Mouse (Mus musculus) macrophage (primary cell): Measurements from ENCODE around the gene Nppc. TPM values are rescaled to one million over a fixed set of nuclear protein-coding genes. Genes with fewer than 3 reads are reported as not detected.

Source experiments
- H3K27ac ChIP-seq: fragments of 350-480 bp; formaldehyde crosslinking; 2 replicates; pipeline ENCODE4 v1.9.0; 2021
- H3K36me3 ChIP-seq: fragments of 350-480 bp; formaldehyde crosslinking; 2 replicates; pipeline ENCODE4 v1.9.0; 2021; ENCODE audit errors: inconsistent target
- H3K4me3 ChIP-seq: fragments of 350-480 bp; formaldehyde crosslinking; 2 replicates; pipeline ENCODE4 v1.9.0; 2021; ENCODE audit errors: inconsistent target
- H3K79me2 ChIP-seq: fragments of 350-480 bp; formaldehyde crosslinking; 2 replicates; pipeline ENCODE4 v1.9.0; 2021; ENCODE audit errors: inconsistent target
- WGBS: methylation state at CpG from one replicate; pipeline ENCODE4 v1.1.7; 2026; ENCODE audit warnings: inconsistent platforms; ENCODE audit not compliant: missing documents; 5-methylcytosine and 5-hydroxymethylcytosine counted together
- polyA plus RNA-seq: library from polyadenylated mRNA; stranded (reverse); fragments of 250-400 nt; gene quantifications from 3 replicates; pipeline ENCODE4 v1.2.4, GENCODE M21; 2018; ENCODE audit warnings: inconsistent platforms

Gene Nppc
- polyA plus RNA-seq, 1 experiment from 2014 or later = not detected

DNA sequence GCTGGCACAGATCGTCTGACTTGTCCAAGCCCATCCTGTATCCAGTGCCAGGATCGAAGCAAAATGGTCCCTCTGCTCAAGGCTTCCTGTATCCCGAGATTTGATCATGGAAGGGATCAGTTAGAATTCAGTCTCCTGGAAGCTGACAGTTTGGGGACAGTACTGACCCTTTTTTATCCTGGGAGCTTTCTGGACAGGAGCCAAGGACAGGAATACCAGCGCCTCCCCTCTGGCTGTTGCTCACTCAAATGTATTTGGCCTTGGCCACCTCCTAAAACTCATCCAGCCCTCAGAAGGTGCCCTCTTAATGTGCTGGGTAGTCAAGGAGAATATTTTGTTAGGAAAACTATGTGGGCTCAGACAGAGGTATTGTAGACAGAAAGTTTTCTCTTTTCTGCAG is 16.9 kb upstream of the Nppc start:
- H3K4me3 ChIP-seq = no peak overlapping the region
- no peaks in the 10 kb centered on the region for H3K79me2 ChIP-seq
- H3K36me3 ChIP-seq = no peaks in the 10 kb centered on the region
- WGBS = 90% methylated on average over 4 of the region's 4 CpGs
- no peak overlapping the region for H3K27ac ChIP-seq

DNA sequence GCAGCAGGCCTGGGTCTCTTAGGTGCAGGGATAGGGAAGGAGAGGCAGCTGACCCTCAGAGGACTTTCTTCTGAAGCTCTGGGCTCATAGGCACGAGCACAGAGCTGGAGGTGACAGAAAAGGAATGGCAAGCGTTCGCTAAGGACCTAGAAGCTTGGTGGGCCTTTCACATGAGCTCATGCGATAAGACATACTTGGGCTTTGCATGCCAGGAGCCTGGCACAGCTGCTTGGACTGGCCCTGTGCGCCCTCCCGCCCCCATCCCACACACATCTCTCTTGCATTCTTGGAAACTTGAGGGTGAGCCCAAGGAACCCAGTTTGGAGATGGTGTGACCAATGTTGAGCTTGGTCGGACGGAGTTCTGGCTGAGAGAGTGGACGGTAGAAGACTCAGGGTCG is 8.3 kb upstream of the Nppc start:
- H3K36me3 ChIP-seq = no peaks in the 10 kb centered on the region
- H3K79me2 ChIP-seq = no peaks in the 10 kb centered on the region
- H3K27ac ChIP-seq = no peak overlapping the region
- 91% methylated on average over 10 of the region's 10 CpGs for WGBS
- no peak overlapping the region for H3K4me3 ChIP-seq

DNA sequence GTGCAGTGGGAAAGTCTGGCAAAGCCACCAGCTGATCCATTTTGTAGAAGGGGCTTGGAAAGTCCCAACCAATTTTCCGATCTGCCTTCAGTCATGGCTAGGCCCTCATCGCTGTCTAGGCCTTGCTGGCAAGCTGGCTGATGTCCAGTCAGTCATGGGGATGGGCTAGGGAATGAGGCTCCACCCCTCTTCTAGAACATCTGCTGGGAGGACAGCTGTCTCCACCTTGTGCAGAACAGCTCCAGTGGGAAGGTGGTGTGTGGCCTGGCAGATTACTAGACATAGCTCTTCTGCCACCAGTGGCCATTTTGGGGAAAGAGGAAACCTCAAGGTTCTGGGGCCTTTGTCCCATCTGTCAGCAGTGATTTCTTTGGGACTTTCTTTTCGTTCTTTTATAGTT is 7.3 kb upstream of the Nppc start:
- WGBS = 88% methylated on average over 3 of the region's 3 CpGs
- Histone ChIP-seq H3K79me2 (no peaks in the 10 kb centered on the region), H3K27ac (no peak overlapping the region), H3K36me3 (no peaks in the 10 kb centered on the region), H3K4me3 (no peak overlapping the region)

DNA sequence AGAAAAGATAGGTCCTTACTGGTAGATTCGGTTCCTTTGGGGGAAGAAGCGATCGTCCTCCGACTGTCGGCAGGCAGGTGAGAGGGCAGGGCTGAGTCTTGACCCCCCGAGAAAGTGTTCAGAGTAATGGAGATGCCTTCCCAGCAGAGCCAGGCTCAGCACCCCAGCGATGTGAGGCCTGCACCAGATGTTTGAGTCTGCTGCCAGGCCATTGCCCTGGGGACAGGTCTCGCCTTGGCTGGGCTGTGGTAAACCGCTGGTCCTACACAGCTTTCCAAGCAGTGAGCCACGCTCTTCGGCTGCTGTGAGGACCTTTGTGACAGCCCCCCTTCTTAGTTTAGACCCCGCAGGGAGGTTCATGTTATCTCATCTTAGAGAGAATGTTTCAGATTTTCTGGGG is 4.8 kb upstream of the Nppc start:
- Histone ChIP-seq H3K4me3 (no peak overlapping the region), H3K36me3 (no peaks in the 10 kb centered on the region), H3K27ac (no peak overlapping the region), H3K79me2 (no peaks in the 10 kb centered on the region)
- WGBS = 85% methylated on average over 12 of the region's 12 CpGs

DNA sequence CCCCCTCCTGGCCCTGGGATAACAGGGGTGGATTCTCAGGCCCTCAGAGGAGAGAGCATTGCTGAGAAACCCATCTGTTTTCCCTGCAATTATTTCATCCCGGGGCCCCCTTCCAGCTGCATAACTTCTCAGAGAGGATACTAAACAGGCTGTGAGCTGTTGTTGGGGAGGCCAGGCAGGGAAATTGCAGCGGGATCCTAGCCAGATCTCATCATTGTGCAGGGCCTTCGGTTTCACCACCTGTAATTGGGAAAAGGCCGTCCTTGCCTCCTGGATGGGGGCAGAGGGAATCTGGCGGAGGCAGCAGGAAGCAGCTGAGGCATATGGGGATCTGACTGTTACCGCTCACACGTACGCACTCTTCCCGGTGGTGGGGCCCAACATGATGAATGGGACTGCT is 4.0 kb upstream of the Nppc start:
- Histone ChIP-seq H3K27ac (no peak overlapping the region), H3K79me2 (no peaks in the 10 kb centered on the region), H3K4me3 (no peak overlapping the region), H3K36me3 (no peaks in the 10 kb centered on the region)
- 82% methylated on average over 9 of the region's 9 CpGs for WGBS

DNA sequence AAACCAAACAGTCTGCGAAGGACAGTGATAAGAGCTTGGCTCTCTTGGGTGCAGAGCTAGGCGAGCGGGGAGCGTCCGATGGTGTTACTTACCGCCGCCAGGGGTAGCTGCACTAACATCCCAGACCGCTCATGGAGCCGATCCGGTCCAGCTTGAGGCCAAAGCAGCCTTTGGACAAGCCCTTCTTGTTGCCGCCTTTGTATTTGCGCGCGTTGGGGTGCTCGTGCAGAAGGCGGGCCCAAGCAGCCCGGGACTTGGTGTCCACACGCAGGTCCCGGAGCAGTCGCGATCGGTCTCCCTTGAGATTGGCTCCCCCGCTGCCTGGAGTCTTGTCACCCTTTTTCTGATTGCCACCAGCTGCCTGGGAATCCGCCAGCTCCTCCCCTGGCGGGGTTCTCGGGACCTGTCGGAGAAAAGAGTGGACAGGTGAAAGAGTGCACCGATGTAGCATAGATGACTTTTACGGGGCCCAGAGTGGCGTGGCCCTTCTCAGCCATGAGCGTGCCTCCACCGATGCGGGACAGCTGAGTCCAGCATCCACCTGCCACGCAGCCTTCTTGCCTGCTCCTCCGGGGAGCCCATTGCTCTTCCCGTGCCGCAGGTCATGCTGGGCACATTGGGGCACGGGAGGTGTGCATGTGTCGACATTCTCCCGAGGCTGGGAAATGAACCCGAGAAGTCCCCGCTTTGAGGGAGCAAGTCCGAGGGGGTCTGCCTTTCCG is 658 bp downstream of the Nppc start:
- H3K4me3 ChIP-seq = no peak overlapping the region
- 3% methylated on average over 42 of the region's 44 CpGs for WGBS
- H3K36me3 ChIP-seq = no peaks in the 10 kb centered on the region
- H3K79me2 ChIP-seq = no peaks in the 10 kb centered on the region
- H3K27ac ChIP-seq = no peak overlapping the region

DNA sequence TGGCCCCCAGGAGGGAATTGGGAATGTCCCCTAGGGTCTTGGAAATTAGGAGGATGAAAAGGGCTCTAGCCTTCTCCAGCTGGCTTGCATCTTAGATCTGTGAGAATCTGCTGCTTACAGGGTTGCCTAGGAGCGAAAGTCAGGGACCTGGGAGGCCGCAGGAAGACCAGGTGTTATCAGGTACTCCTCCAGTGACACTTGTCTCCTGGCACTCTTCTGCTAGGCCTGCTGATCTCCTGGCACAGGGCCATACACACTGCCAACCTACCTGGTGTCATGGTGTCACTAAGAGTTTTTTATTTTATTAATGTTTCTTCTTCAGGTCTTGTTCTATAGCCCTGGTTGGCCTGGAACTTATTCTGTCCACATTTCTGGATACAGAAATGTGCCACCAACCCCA is 5.3 kb downstream of the Nppc start:
- no peak overlapping the region for H3K4me3 ChIP-seq
- H3K36me3 ChIP-seq = no peaks in the 10 kb centered on the region
- H3K27ac ChIP-seq = no peak overlapping the region
- H3K79me2 ChIP-seq = no peaks in the 10 kb centered on the region
- 80% methylated on average over 2 of the region's 2 CpGs for WGBS

DNA sequence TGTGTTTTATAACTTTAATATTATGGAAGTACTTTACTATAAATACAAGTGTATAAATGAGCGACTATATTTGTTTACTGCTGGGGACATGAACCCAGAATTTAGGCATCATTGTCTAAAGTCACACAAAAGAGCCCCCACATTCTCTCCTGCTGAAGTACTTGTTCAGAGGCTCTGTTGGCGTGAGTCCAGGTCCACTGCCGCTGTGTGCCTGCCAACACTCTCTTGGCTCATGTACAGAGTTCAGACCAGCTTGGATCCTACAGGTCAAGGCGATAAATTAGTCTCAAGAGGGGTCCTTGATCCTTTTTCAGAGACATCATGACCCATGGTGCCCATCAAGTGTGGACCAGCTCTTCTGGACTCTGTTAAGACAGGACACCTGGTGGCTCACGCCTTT is 13.3 kb downstream of the Nppc start:
- Histone ChIP-seq H3K36me3 (no peaks in the 10 kb centered on the region), H3K27ac (no peak overlapping the region), H3K79me2 (no peaks in the 10 kb centered on the region), H3K4me3 (no peak overlapping the region)
- WGBS = 93% methylated on average over 5 of the region's 5 CpGs

DNA sequence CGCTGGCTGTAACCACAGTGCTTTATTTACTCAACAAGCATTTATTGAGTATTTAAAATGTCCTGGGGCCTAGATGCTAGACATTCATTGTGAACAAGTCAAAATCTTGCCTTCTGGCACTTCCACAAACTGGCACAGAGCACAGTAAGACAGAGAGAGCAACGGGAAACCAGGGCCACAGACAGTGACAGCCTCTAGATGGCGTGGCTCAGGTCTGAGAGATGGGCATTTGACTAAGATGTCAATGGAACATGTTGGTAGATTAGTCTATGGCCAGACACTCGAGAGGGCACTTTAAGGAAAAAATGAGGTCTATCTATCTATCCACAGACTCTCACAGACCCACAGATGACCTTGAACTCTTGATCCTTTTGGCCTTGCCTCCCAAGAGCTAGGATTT is 17.7 kb downstream of the Nppc start:
- H3K27ac ChIP-seq = no peak overlapping the region
- no peaks in the 10 kb centered on the region for H3K79me2 ChIP-seq
- H3K36me3 ChIP-seq = no peaks in the 10 kb centered on the region
- WGBS = 56% methylated on average over 4 of the region's 4 CpGs
- no peak overlapping the region for H3K4me3 ChIP-seq

DNA sequence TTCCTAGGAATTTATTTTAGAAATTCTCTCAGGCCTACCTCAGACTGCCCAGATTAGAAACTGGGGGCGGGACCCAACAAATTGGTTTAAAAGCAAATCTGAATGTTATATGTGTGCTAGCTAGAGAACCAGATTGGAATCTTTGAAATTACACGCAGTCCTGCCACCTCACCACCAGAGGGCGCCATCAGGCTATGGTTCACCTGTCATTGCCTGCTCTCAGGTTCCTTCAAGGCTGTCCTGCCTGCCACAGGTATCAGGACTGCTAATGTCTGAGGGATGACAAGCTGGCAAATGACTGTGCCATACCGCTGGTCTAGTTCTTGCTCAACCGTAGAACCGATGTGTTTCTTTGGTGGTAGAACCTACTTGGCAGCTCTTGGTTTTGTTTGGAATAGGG is 20.1 kb downstream of the Nppc start:
- no peak overlapping the region for H3K4me3 ChIP-seq
- no peak overlapping the region for H3K27ac ChIP-seq
- whole genome bisulfite sequencing = 15% methylated on average over 6 of the region's 6 CpGs
- no peaks in the 10 kb centered on the region for H3K36me3 ChIP-seq
- H3K79me2 ChIP-seq = no peaks in the 10 kb centered on the region

DNA sequence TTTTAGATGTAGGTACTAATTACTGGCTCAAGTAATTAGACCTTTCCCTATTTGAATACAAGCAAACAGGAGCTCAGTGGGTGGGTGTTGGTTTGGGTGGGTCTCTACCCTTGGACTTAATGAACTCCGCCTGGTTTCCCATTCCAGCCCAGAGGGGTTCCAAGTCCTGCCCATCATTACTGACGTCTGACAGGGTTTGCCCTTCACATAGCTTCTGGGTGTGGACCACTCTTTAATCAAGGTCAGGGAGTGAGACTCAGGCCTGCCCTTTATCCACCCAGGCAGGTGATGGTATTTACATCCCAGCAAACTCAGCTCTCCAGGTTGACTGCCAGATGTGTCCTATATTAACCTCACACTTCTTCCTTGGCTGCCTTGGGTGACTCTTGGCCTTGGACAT is 22.9 kb downstream of the Nppc start:
- Histone ChIP-seq H3K27ac (no peak overlapping the region), H3K36me3 (no peaks in the 10 kb centered on the region), H3K79me2 (no peaks in the 10 kb centered on the region), H3K4me3 (no peak overlapping the region)
- WGBS = 95% methylated on average over 2 of the region's 2 CpGs

DNA sequence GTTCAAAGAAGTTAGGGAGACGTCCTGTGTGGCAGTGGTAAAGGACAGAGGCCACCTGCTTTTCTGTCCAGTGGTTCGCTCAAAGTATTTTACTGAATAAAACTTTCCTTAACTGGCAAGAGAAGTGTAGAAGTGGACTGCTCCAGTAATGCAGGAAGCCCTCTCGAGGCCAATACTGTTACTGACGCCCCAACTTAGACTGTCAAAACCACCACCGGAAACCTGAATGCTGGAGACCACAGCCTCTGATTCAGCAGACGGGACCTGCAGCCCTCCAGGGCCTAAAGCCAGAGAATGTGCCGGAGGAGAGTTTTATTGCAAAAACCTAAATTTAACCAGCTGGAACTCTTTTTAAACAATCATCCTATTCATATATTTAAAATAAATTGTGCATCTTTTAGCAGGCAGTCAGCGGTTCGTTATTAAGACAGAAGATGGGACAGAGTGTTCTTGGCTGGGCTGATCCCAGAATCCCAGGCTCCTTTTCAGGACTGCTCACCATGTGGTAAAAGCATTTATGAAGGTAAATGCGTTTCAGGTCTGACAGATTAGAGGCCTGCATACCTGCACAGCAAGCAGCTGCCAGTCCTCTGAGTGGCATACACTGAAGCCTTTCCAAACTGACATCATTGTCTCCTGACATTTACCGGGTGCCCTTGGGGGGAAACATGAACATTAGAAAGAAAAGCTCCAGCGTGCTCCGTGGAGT is 27.1 kb downstream of the Nppc start:
- no peaks in the 10 kb centered on the region for H3K36me3 ChIP-seq
- 27% methylated on average over 13 of the region's 13 CpGs for WGBS
- H3K27ac ChIP-seq = no peak overlapping the region
- no peaks in the 10 kb centered on the region for H3K79me2 ChIP-seq
- no peak overlapping the region for H3K4me3 ChIP-seq

DNA sequence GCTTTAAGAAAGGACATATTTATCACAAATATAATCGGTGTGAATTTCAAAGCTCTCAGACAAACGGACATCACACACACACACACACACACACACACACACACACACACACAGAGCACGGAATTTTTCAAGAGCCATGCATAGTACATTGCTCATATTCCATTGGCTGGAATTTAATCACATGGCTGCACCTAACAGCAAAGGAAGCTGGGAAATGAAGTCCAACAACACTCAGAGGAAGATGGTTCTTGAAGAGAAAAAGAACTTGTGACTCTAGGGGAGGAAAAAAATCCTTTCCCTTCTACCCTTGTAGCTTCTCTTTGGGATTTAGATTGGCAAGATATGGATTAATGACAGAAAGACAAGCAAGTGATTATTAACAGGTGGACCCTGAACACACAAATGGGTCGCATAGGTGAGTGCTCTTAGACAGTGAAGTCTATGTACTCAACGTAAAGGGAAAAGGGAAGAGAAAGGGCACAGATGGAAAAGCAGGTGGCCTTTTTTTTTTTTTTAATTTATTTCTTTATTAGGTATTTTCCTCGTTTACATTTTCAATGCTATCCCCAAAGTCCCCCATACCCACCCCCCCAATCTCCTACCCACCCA is 35.5 kb downstream of the Nppc start:
- H3K27ac ChIP-seq = no peak overlapping the region
- no peaks in the 10 kb centered on the region for H3K79me2 ChIP-seq
- WGBS = 88% methylated on average over 5 of the region's 6 CpGs
- no peak overlapping the region for H3K4me3 ChIP-seq
- no peaks in the 10 kb centered on the region for H3K36me3 ChIP-seq

DNA sequence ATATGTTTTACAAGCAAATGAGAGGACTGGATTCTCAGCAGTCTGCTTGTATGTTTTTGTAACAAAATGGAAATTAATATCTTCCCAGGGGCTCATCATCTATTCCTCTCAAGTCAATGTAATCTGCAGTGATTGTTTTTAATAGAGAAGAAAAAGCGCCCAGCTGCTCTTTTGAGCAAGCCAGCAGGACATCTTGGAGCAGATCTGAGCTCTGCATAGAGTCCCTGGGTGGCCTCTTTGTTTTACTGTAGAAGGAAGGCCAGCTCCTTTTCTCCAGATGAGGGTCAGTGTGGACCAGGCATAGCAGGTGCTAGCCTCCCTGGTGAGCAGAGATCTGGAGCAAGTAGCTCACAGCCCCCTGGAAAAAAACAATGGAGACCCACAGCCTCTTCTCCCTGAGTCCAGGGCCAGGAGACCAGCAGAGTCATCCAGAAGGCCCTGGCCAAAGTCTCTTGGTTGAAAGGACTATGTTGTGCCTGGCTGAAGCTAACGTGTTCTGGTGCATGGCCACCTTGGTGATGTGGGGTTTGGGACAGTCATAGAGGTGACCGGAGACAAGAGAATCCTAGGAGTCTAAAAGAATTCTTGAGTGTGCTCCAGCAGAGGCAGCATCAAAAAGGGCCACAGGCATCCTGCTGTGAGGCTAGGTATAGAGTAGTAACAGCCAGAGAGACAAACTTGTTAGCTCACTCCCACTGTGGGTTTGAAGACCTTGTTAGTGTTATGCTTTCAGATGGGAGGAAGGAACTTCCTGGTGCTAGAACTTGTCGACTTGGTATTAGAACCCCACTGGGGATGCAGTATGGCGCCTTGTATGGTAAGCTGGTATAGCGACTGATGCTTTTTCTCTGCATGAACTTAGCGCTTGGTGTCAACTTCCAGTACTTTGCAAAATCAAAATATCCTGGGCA is 36.3 kb downstream of the Nppc start:
- no peaks in the 10 kb centered on the region for H3K79me2 ChIP-seq
- no peak overlapping the region for H3K4me3 ChIP-seq
- no peak overlapping the region for H3K27ac ChIP-seq
- no peaks in the 10 kb centered on the region for H3K36me3 ChIP-seq
- 89% methylated on average over 7 of the region's 7 CpGs for WGBS
